Mouse (Mus musculus) bone marrow, adult 2 months (tissue): ENCODE data around the gene Glmn.

Source experiments
- CTCF ChIP-seq: fragments of 200-500 bp; IDR thresholded peaks from 2 replicates; pipeline ENCODE4 v1.5.1; 2011; ENCODE audit warnings: low read length, control low read depth; ENCODE audit not compliant: control insufficient read depth, insufficient read depth
- POLR2A ChIP-seq: fragments of 200-500 bp; IDR thresholded peaks from 2 replicates; pipeline ENCODE4 v1.6.1; 2011; ENCODE audit warnings: low read depth, mild to moderate bottlenecking, control low read depth, low read length, borderline replicate concordance; ENCODE audit not compliant: control insufficient read depth

DNA sequence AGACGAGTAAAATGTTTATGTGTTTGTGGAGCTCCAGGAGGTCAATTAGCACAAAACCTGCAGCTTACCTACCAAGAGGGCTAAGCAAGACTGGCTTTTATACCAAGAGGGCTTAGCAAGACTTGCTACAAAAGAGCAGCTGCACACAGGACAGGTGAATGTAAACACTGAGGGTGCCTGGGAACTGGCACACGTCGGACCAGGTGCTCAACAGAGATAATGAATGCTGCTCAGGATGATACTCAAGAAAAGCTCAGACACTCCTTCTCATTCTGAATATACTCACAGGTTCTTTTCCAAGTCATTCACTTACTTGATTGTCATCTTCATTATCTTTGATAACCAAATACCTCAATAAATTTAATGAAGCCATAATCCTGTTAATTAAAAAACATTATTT, 40.7 kb downstream of the Glmn start:
- no peak for TF ChIP-seq CTCF
- no peak for TF ChIP-seq POLR2A
